Mouse (Mus musculus): ENCODE measurements around the gene Dcaf12.

- TF ChIP-seq CTCF (IDR thresholded peaks at IDR 0.05; ENCODE audit: borderline replicate concordance, control insufficient read depth, extremely low read depth, insufficient read depth, low read length, poor library complexity): no peak
- no peak for TF ChIP-seq POLR2A (IDR thresholded peaks at IDR 0.05; ENCODE audit: control insufficient read depth, extremely low read depth, insufficient read depth, low read length, poor library complexity)
These were observed 30.6 kb downstream of the Dcaf12 start for GRCm38 (mm10) chr4:41284087-41284486.

Data from thymus, adult 2 months (tissue).